Mouse (Mus musculus): ENCODE results near the gene Rhox2b.
"Not testable (repeated sequence)": the region's sequence is repeated elsewhere in the genome, so short reads cannot be mapped to it uniquely, and the experiment has no call there.

- not testable (repeated sequence) for TF ChIP-seq CTCF (IDR thresholded peaks at IDR 0.05; ENCODE audit: extremely low read depth, insufficient read depth, insufficient read length, insufficient replicate concordance); POLR2A (IDR thresholded peaks at IDR 0.05; ENCODE audit: low read depth, low read length)
Observed at GRCm38 (mm10) chrX:37390548-37390947, 21.3 kb upstream of the Rhox2b start, which contains the start of gene Rhox4a2.
